Mouse (Mus musculus) embryo, embryonic 9.5 days (tissue): ENCODE measurements at regions not wholly inside any gene's neighbourhood (a gene's known extent, or its start where the extent isn't known, plus 50 kb on each side); places are given as distances from the start of the nearest gene placed in this dataset.

Source experiments
- DNase-seq: peaks from one replicate; pipeline ENCODE4 v3.0.0-alpha.2; 2017; ENCODE audit errors: extremely low spot score

DNA sequence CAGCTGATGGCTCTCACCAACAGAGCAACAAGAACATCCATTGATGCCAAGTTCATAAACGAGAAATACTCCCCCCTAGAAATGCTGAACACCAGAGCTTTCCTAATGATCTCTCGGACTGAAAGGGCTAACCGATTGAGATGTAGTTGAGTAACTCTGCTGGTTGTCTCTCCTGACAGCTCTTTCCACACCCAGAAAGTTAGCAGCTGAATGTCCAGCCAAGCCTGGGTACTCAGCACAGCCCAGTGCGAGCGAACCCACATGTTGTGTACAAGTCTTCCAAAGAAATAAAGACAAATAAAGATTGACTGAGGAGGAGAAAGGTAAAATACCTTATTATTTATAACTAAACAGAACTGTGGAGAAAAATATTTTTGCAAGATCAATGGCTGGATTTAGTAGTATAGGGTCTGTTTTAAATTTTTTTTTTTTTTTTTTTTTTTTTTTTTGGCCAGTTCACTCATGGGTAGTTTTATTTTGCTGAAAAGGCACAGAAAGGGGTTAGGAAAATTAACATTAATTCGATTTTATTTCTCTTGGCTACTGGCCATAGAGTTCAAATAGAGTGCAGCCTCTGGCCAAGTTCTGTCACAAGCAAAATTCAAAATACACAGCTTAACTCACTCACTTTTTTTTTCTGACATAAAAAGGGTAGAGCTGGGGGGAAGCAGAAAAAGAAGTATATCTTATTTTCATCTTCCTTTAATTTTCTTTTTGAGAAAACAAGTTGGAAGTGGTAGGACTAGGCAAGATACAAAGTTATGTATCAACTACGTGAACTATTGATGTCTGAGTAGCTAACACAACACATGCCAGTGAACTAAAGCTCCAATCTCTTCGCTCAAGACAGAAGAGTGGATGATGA lies 261.2 kb upstream of the Npvf start:
- no peak for DNase-seq

DNA sequence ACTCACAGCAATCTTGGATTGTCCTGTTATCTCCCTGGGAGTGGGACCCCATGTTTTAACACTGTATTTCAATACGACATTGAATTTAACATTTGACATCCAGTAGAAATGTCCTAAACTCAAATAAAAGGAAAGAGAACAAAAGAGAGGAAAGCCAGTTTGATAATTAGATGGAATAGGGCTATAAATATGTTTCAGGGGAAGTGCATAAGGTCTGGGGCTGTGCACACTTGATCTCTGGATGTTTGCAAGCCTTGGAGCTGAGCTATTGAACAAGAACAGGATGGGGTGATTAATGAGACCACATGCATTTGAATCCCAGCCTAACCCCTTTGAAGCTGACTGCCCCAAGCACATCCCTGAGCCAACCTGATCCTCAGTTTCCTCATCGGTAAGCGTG lies 264.0 kb upstream of the Npvf start:
- no peak for DNase-seq

GRCm38 (mm10) chr6:50922235-50922634 lies 268.0 kb upstream of the Npvf start:
- no peak for DNase-seq

- DNase-seq, result peak; percentile 38
Observed at GRCm38 (mm10) chr6:50924571-50924970, 270.3 kb upstream of the Npvf start.

DNA sequence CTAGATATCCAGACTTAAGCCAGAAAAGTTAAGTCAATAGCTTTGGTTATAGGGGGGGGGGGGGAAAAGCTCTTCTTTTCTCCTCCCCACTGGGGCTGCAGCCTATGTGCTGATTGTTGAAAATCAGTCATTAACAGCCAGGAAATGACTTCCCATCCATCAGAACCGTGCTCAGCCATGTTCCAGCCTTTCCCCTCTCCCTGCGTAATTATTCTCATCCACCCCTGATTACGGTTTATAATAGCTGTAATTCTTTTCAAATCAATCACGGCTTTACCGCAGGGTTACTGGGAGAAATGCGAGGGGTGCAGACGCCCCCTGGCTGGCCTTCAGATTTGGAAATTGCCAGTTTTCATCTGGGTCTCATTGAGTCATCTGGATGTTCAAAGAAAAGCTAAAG lies 270.8 kb upstream of the Npvf start:
- no peak for DNase-seq

GRCm38 (mm10) chr6:50926313-50926712 lies 272.1 kb upstream of the Npvf start:
- DNase-seq, result no peak

DNA sequence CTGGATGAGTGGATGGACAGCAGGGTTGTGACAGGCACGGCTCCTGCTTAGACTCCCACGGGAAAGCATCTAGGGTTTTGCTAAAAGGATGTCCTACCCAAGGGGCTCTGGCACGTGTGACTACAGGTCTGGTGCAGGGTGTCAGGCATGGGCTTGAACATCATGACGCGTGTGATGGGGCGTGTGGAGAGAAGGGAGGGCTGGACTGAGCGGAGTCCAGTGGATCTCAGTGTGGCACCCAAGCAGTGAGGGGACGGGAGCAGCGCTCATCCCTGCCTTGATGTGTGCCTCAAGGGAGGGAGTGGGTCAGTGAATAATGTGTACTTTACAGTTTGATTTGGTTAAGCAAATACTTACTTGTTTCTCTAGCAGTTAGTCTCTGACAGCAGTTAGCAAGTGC lies 275.3 kb upstream of the Npvf start:
- no peak for DNase-seq

DNA sequence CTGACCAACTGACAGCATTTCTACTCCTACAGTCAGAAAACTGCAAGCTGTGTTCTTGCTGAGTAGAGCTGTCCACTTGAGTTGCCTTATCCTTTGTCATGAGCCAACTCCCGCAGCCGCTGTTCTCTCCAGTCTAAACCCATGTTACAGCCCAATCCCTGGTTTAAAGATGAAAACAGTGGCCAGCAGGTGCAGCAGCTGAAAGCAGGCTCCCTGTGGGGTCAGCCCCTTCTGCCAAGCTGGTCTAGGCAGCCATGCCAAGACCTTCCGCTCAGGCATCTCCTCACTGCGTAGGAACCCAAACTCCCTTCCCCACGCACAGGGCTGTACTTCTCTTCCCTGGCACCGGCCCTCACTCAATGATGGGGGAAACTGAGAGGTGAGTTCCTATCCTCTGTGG lies 279.3 kb upstream of the Npvf start:
- no peak for DNase-seq

DNA sequence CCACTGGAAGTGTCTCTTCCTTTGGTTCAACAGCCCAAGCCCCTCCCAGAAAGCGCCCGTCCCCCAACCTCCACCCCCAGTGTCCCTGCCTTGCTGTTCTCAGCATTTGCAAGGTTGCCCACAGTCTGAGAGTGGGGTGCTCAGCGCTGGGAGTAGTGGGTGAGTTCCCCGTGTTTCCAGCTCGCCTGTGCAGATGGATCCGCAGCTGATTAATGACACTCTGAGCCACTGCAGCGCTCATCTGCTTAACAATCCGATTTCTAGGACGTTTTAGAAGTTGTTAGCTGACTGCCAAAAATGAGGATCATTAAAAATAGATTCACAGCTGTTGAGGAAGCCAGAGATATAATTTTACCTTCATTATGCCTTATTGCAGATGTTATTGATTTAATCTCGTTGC lies 280.0 kb upstream of the Npvf start:
- DNase-seq, result no peak

- no peak for DNase-seq
Observed at GRCm38 (mm10) chr6:50936306-50936705, 282.1 kb upstream of the Npvf start.

- DNase-seq, result peak; percentile 64
Observed at GRCm38 (mm10) chr6:50937094-50937493, 282.9 kb upstream of the Npvf start.

DNA sequence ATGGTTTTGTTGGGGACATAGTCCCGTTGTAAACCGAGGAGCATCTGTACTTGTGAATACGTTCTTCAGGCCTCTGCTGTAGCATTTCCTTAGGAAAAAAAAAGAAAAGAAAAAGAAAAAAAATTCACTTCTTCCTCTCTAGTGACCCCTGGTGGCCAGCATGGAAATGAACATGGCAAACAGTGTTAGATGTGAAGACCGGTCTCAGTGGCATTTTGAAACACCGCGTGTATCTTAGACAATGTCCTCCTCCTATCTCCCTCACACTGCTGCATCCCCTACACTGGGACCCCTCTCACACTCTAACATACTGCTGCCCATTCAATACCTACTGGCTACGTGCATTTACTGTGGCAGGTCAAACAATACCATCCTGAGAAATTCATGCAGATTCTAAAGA lies 284.6 kb upstream of the Npvf start:
- DNase-seq, result peak; percentile 54

- peak; percentile 51 for DNase-seq
Observed at GRCm38 (mm10) chr6:50939440-50939839, 285.2 kb upstream of the Npvf start.

GRCm38 (mm10) chr6:50940118-50940517 lies 285.9 kb upstream of the Npvf start:
- DNase-seq, result no peak

DNA sequence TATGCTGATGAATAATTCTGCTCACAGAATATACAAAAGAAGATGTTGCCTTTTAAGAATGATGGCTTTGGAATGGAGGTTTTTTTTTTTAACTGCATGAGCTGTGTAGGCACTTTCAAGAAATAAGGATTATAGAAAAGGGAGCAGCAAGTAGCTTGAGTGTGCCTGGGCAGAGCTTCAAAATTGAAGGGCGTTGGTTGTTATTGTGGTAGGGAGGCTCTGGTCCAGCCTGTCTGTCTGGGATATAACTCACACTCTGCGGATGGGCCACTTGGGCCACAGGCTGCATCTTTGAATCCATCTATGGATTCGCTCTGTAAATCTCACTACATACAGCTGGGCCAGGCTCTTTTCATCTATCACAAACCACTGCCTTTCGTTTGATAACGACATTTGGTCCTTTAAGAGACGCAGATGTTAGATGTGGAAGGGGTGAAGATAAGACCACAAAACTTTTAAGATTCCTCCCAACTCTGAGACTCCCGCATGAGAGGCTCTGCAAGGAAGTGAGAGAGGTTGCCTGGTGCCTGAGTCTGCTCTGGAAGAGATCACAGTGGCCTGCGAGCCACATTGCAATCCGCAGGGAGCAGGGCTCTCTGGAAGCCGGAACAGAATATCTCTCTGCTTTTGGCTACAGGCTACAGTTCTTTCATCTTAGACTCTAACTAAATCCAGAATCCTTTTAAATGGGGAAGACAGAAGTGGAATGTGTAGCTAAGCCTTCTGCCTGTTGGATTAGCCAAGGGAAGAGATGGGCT lies 286.6 kb upstream of the Npvf start:
- DNase-seq, result no peak

DNA sequence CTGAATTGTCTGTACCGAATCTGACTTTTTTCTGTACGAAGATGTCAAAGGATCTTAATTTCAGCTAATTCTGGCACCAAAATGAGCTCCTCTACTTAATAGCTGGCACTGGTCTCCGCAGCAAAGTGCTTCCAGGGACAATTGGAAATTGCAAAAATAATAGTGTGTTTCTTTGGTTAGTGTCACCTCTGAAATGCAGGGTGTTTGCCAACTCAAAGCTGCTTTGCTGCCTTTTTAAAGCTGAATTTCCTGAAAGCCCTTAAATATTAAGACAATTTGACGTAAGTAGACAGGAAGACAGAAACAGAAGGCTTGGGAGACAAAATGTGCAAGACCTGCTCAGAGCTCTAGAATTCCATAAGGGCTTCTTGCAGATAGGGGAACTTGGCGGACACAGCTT lies 288.5 kb upstream of the Npvf start:
- DNase-seq, result no peak

- no peak for DNase-seq
Observed at GRCm38 (mm10) chr6:50948061-50948460, 293.8 kb upstream of the Npvf start.

GRCm38 (mm10) chr6:50949361-50949760 lies 295.1 kb upstream of the Npvf start:
- DNase-seq, result no peak

GRCm38 (mm10) chr6:50949883-50950583 lies 295.8 kb upstream of the Npvf start:
- DNase-seq, result no peak

GRCm38 (mm10) chr6:50957328-50957900 lies 303.2 kb upstream of the Npvf start:
- DNase-seq, result no peak

DNA sequence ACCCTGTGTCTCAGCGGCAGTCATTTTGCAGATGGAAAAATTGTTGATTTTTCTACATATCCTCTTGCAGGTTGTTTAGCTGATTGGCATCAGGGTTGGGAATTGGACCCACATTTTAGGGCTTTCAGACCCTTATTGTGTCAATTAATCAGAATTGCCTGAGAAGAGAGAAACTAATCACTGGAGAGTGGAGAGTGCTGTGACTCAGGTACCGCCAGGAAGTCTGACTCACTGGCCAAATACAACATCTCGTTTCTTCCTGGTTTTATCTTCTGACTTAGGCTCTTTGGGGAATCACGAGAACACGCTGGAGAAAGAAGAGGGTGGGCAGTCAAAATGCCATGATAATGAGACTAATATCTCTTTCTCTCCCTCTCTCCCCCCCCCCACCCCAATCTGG lies 306.1 kb upstream of the Npvf start:
- no peak for DNase-seq

GRCm38 (mm10) chr6:50961592-50961991 lies 307.4 kb upstream of the Npvf start:
- DNase-seq, result no peak
